Mouse (Mus musculus) intestine, embryonic 15.5 days (tissue): ENCODE data around the gene Gm3417. TPM values are rescaled to one million over a fixed set of nuclear protein-coding genes. Genes with fewer than 3 reads are reported as not detected.

Experiments
- polyA plus RNA-seq: library from polyadenylated mRNA; unstranded; fragments of >200 nt; fragmentation: Nextera tagmentation; extraction: Ambion mirVana; gene quantifications from 2 replicates; pipeline ENCODE4 v1.2.1, GENCODE M21; 2015

Gm3417 gene
- polyA plus RNA-seq, 1 experiment from 2014 or later = 0.72 TPM

Other genes with a start within 250 kb of the Gm3417 start
- gene Wdr27, start 35.6 kb downstream of the Gm3417 start, polyA plus RNA-seq = 5.6 and 8.0 TPM in 2 replicates
- 35.3 and 40.0 TPM in 2 replicates for gene 1600012H06Rik, start 35.6 kb downstream of the Gm3417 start, polyA plus RNA-seq
- gene Phf10, start 17.5 kb downstream of the Gm3417 start, polyA plus RNA-seq = 35.6 and 40.7 TPM in 2 replicates
- 6.5 and 9.5 TPM in 2 replicates for gene 9030025P20Rik, start 322 bp downstream of the Gm3417 start, polyA plus RNA-seq
- 7.4 and 7.6 TPM in 2 replicates for gene Gm3435, start 31.4 kb upstream of the Gm3417 start, polyA plus RNA-seq
- gene Ermard, start 62.4 kb upstream of the Gm3417 start, polyA plus RNA-seq = 54.6 and 65.7 TPM in 2 replicates
- 0.93 TPM in 1 of 2 replicates, not detected in the other for gene Tcte3, start 62.7 kb upstream of the Gm3417 start, polyA plus RNA-seq
- gene Gm3448, start 62.7 kb upstream of the Gm3417 start, polyA plus RNA-seq = 4.3 TPM in 2 replicates